In the genomic region with DNA sequence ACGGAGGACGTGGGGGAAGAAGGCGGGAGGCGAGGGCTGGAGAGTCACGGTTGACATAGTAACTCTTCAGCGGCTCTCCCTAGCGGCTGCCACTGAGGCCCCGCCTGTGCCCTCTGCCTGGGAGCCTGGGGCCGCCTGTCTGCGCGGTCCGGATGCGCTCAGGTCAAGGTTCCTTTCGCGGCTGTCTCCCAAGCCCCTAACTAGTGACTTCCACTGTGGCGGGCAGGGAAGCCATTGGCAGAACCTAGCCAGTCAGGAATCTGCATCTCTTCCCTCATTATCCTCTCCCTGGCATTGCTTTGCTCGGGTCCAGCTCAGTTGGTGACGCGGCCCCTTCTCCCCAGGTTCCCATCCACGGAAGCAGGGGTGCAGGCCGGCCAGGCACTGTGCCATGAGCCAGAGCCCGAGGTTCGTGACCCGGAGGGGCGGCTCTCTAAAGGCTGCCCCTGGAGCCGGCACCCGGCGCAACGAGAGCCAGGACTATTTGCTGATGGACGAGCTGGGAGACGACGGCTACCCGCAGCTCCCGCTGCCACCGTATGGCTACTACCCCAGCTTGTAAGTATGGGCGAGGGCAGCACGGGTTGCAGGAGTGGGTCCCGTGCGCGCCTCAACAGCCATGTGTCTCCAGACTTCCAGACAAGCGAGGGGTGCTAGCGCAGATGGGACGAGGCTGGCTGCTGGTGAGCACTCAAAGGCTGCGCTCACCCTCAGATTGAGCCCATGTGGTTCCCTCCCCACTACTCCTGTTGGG, we compare ENCODE assay signal across 8 mouse cellular contexts. TPM values are rescaled to one million over a fixed set of nuclear protein-coding genes. Genes with fewer than 3 reads are reported as not detected.
A peak's percentile ranks its signal among the peaks of the same experiment; 100 is the strongest.
DNase-seq lines count a peak whose midpoint lies in the region; ATAC-seq and TF ChIP-seq lines count a peak whose summit lies in the region.

A gene (plus strand): TSS at position 102 of the 754 bp plus-strand sequence.

- intact Hi-C loops in left cerebral cortex, postnatal 4 days (cut with DNase I), result no loop called here

- peak within 1 kb of the TSS; percentile 67 for H3K4me2 ChIP-seq in intestine, postnatal 0 days (replicated peaks; ENCODE audit: low read depth)

- no peaks in the 10 kb centered on the region for H3K36me3 ChIP-seq in intestine, postnatal 0 days (ENCODE audit: control insufficient read depth, insufficient read depth)

- no peak for TF ChIP-seq CTCF in intestine, postnatal 0 days (IDR thresholded peaks at IDR 0.05; ENCODE audit: low read depth)

- 2% methylated on average over 44 of the region's 44 CpGs for WGBS in intestine, postnatal 0 days

- no peaks in the 10 kb centered on the region for H3K4me1 ChIP-seq in intestine, postnatal 0 days (replicated peaks; ENCODE audit: control insufficient read depth, insufficient read depth, low read length)

- ATAC-seq in intestine, postnatal 0 days, result 0 out of 2 replicates have a peak, but pooled peaks have one; percentile 49

- DNase-seq in Muller cell, postnatal 12 days (ENCODE audit: inconsistent ontology term), result peak; percentile 56
- DNase-seq in adrenal gland, postnatal 36 days, result peak; percentile 20 to 26
- peak; percentile 4 for DNase-seq in forelimb bud, embryonic 11.5 days (ENCODE audit: low read depth, low spot score)
- DNase-seq in left cerebral cortex, postnatal 4 days, result peak; percentile 31
- peak; percentile 62 for DNase-seq in mesoderm, embryonic 11.5 days (ENCODE audit: low read depth, low spot score)
- peak; percentile 5 to 7 for DNase-seq in right cerebral cortex, postnatal 36 days (ENCODE audit: low spot score in 2 of 2)
- DNase-seq in MN1 (ENCODE audit: low spot score), result no peak

- no peaks in the 10 kb centered on the region; the same call in 1 of the 2 replicates for H3K27me3 ChIP-seq in intestine, postnatal 0 days (replicated peaks; ENCODE audit: control insufficient read depth, insufficient read depth, low read length)

- H3K9me3 ChIP-seq in intestine, postnatal 0 days (ENCODE audit: control insufficient read depth), result no peaks in the 10 kb centered on the region

- no peak within 1 kb of the TSS for H3K27ac ChIP-seq in intestine, postnatal 0 days (ENCODE audit: low read depth, low read length)

- H3K9ac ChIP-seq in intestine, postnatal 0 days (ENCODE audit: low read depth, low read length), result peak within 1 kb of the TSS; percentile 40

- H3K4me3 ChIP-seq in intestine, postnatal 0 days (ENCODE audit: low read depth, low read length), result peak within 1 kb of the TSS; percentile 43

RNA-seq across cellular contexts. Expression of the gene that starts here (rescaled TPM):
- total RNA-seq in adrenal gland, postnatal 36 days (2021), result 1 to 10 TPM; 1.2 to 1.9 TPM
- 2.1 and 2.9 TPM in 2 replicates for polyA plus RNA-seq in intestine, postnatal 0 days (2015; fragmentation: Nextera tagmentation; extraction: Ambion mirVana)
- 1 to 10 TPM; 3.3 to 4.0 TPM for total RNA-seq in left cerebral cortex, postnatal 4 days (2021)
